Comparison of ENCODE assay signal across 8 mouse cellular contexts in the genomic region with DNA sequence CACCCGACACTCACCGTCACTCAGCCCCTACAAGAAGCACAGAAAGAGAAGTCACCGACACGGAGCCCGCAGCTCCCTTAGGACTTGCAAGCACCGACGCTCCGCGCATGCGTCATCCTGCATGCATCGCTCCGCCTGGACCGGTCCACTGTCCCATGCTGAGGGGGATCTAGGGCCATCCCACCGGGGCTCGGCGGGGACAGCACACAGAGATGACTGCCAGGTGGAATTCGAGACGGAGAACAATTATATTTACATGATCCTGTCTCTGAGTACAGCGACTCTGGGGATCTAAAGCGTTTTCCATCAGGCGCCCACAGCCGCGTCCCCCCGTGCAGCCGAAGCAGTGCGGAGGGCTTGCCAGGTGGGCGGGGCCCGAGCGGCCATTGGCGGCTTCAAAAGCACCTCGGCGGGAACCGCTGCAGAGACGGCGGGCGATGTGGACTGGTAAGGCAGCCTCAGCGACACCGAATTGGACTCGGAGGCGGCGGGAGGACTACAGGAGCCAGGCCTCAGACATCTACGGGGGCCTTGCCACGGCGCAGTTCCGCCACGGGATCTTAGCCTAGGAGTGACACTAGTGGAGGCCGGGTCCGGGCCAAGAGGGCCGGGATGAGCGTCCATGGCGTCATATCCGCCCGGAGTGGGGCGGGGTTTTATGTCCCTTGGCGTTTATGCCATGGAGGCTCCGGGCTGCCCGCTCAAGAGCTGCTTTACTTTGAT. TPM values are rescaled to one million over a fixed set of nuclear protein-coding genes. Genes with fewer than 3 reads are reported as not detected.
DNase-seq lines count a peak whose midpoint lies in the region; ATAC-seq and TF ChIP-seq lines count a peak whose summit lies in the region.

TSS of gene Cmc2 (minus strand) at position 119 of the 723 bp plus-strand sequence.
TSS of gene Cenpn (plus strand) at position 394 of the 723 bp plus-strand sequence.

- TF ChIP-seq CTCF in lung, adult 2 months (IDR thresholded peaks at IDR 0.05; ENCODE audit: insufficient read depth, low read length) = no peak

- H3K9me3 ChIP-seq in ES-E14 (ENCODE audit: control insufficient read depth, insufficient read depth, low read depth, low read length) = no peaks in the 10 kb centered on the region
- H3K9me3 ChIP-seq in forebrain, embryonic 15.5 days = no peaks in the 10 kb centered on the region

- H3K27me3 ChIP-seq in forebrain, embryonic 15.5 days = no peaks in the 10 kb centered on the region

- H3K4me2 ChIP-seq in forebrain, embryonic 15.5 days (replicated peaks) = peak within 1 kb of the TSS; percentile 69

- peak; percentile 94 for DNase-seq in ES-E14 (ENCODE audit: low read depth, low spot score)
- DNase-seq in cerebellum, adult 11-12 months = peak; percentile 94
- peak; percentile 84 for DNase-seq in heart, postnatal 25 days (ENCODE audit: low spot score)
- peak; percentile 87 to 93 for DNase-seq in layer of hippocampus, adult 18-20 months (ENCODE audit: low spot score in 2 of 2)
- peak; percentile 94 for DNase-seq in lung, adult 2 months
- DNase-seq in thymus, adult 18-20 months = peak; percentile 78 to 80

- intact Hi-C loops in heart, postnatal 25 days (cut with DNase I) = loop anchor here (2.0 to 10.0 kb wide), 2 partner anchors 21 to 233 kb away; partner anchors contain the start of genes Atmin and Gan

- H3K4me1 ChIP-seq in ES-E14 (ENCODE audit: control insufficient read depth in 2 of 2, insufficient read depth in 2 of 2, low read length in 2 of 2, poor library complexity in 1 of 2) = peaks cover 3 to 7% of the 10 kb centered on the region in 2 experiments; a peak in 1 of 4 replicates
- H3K4me1 ChIP-seq in forebrain, embryonic 15.5 days = peaks cover 10% of the 10 kb centered on the region
- peaks cover 3% of the 10 kb centered on the region for H3K4me1 ChIP-seq in lung, adult 2 months (ENCODE audit: control insufficient read depth, insufficient read depth, low read length)

- in situ Hi-C loops in ES-E14 (cut with MboI; ENCODE audit: low sequenced_read_pairs in 2 of 2, unreplicated experiment in 2 of 2) = no loop called here

- peak within 1 kb of the TSS; percentile 99 for H3K9ac ChIP-seq in ES-E14 (ENCODE audit: insufficient read depth, low read depth, low read length, poor library complexity, severe bottlenecking)
- peak within 1 kb of the TSS; percentile 61 for H3K9ac ChIP-seq in forebrain, embryonic 15.5 days (replicated peaks)

- TF ChIP-seq POLR2A in lung, adult 2 months (IDR thresholded peaks at IDR 0.05; ENCODE audit: borderline replicate concordance, extremely low read depth, low read depth, low read length) = peak; percentile 98; the same call in 1 of the 2 replicates

- H3K4me3 ChIP-seq in ES-E14 (ENCODE audit: insufficient read depth in 1 of 2, low read depth in 1 of 2, low read length in 2 of 2, poor library complexity in 1 of 2, severe bottlenecking in 1 of 2) = peak within 1 kb of the TSS; percentile 88 to 97
- peak within 1 kb of the TSS; percentile 76 for H3K4me3 ChIP-seq in forebrain, embryonic 15.5 days
- peak within 1 kb of the TSS; percentile 96 for H3K4me3 ChIP-seq in lung, adult 2 months (replicated peaks; ENCODE audit: extremely low read depth, low read depth, low read length)

- H3K36me3 ChIP-seq in ES-E14 (ENCODE audit: control insufficient read depth, insufficient read depth, low read length, poor library complexity, severe bottlenecking) = peaks cover 10% of the 10 kb centered on the region; the same call in 1 of the 2 replicates
- H3K36me3 ChIP-seq in forebrain, embryonic 15.5 days = no peaks in the 10 kb centered on the region

- under 1% methylated on average over 57 of the region's 57 CpGs for WGBS in forebrain, embryonic 15.5 days
- WGBS in lung, adult 2 months = under 1% methylated on average over 57 of the region's 57 CpGs

- H3K27ac ChIP-seq in ES-E14 (ENCODE audit: insufficient read depth, low read depth, low read length, poor library complexity, severe bottlenecking) = peak within 1 kb of the TSS; percentile 72
- H3K27ac ChIP-seq in forebrain, embryonic 15.5 days (replicated peaks) = peak within 1 kb of the TSS; percentile 78

- peak; percentile 97 for ATAC-seq in forebrain, embryonic 15.5 days (replicated peaks)
- ATAC-seq in neutrophil, adult 5-6 weeks (ENCODE audit: extremely low read depth, insufficient number of reproducible peaks, low FRiP score, poor library complexity, severe bottlenecking) = peak; percentile 87

TF ChIP-seq in ES-E14, 5 proteins besides CTCF, POLR2A, EP300 and RAD21:
- TF ChIP-seq MAFK (IDR thresholded peaks at IDR 0.05; ENCODE audit: insufficient read depth, low read depth, low read length) (no peak), HCFC1 (IDR thresholded peaks at IDR 0.05; ENCODE audit: borderline replicate concordance, insufficient read depth, low read length) (peak; percentile 82; the same call in 1 of the 2 replicates)
TF ChIP-seq in ES-E14: peak in this region for 1.

RNA-seq across cellular contexts. Expression of gene Cmc2, which starts in this region (rescaled TPM):
- total RNA-seq in ES-E14 (2012; rRNA removed) = 24.4 and 33.4 TPM in 2 replicates
- 40.7 and 41.2 TPM in 2 replicates for polyA plus RNA-seq in forebrain, embryonic 15.5 days (2015; fragmentation: Nextera tagmentation; extraction: Ambion mirVana)
- 10 to 100 TPM; 73.9 to 75.2 TPM for total RNA-seq in heart, postnatal 25 days (2021)
- total RNA-seq in layer of hippocampus, adult 18-20 months (2021) = 10 to 100 TPM; 11.6 to 14.7 TPM
- polyA plus RNA-seq in lung, adult 2 months (2012; rRNA removed) = 4.8 and 8.1 TPM in 2 replicates
- 2.8 and 4.3 TPM in 2 replicates for total RNA-seq in neutrophil, adult 5-6 weeks (2017)

RNA-seq across cellular contexts. Expression of gene Cenpn, which starts in this region (rescaled TPM):
- 27.1 and 30.2 TPM in 2 replicates for total RNA-seq in ES-E14 (2012; rRNA removed)
- 17.1 and 17.8 TPM in 2 replicates for polyA plus RNA-seq in forebrain, embryonic 15.5 days (2015; fragmentation: Nextera tagmentation; extraction: Ambion mirVana)
- total RNA-seq in heart, postnatal 25 days (2021) = under 1 TPM; 0.88 to 0.92 TPM
- 1 to 10 TPM in 1 of 2 experiments, under 1 TPM in 1; 0.81 to 1.2 TPM for total RNA-seq in layer of hippocampus, adult 18-20 months (2021)
- 0.74 and 1.2 TPM in 2 replicates for polyA plus RNA-seq in lung, adult 2 months (2012; rRNA removed)
- total RNA-seq in neutrophil, adult 5-6 weeks (2017) = 2.0 and 2.8 TPM in 2 replicates

Comparison
In these comparisons a context has a peak if more than half of its experiments do, and no peak if none do; other contexts are left out.
1. Peak in every context shown above with its lines: DNase-seq, ATAC-seq, H3K4me3 ChIP-seq and H3K27ac ChIP-seq.